Mouse (Mus musculus): ENCODE data around the gene Serinc4.
A peak's percentile ranks its signal among the peaks of the same experiment; 100 is the strongest.

The Serinc4 gene

DNA sequence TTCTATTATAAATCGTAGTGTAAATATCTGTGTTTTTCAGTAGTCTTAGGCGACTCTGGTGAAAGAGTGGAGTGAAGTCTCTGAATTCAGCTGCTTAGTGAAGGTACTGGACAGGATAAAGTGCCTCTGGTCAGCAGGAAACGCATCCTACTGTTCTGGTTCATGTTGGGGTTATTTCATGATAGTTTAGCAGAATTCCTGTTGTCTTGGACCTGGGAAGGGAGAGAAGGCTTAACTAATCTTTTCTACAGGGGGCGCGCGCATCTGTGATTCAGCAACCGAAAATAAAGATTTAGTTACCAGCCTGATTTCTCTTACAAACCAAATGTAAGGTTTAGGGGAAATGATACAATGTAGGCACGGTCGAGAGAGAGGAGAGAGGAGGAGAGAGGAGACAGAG, 8.4 kb downstream of the Serinc4 start:
- DNase-seq (ENCODE audit: low read depth, low spot score): no peak

DNA sequence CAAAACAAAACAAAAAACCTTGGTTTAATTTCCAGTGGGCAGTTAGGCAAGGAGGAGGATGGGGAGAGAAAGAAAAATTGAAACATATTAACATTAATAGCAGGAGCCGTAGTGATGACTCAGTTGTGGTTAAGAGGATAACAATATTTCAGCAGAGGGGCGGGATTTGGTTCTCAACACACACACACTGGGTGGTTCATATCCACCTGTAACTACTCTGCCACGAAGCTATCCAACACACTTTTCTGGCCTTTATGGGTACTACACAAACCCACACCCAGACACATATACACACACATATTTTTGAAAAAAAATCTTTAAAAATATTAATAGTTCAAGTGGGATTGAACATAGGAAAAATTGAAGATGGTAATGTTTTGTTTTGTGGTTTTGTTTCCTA, 9.6 kb downstream of the Serinc4 start:
- DNase-seq (ENCODE audit: low read depth, low spot score): no peak

DNA sequence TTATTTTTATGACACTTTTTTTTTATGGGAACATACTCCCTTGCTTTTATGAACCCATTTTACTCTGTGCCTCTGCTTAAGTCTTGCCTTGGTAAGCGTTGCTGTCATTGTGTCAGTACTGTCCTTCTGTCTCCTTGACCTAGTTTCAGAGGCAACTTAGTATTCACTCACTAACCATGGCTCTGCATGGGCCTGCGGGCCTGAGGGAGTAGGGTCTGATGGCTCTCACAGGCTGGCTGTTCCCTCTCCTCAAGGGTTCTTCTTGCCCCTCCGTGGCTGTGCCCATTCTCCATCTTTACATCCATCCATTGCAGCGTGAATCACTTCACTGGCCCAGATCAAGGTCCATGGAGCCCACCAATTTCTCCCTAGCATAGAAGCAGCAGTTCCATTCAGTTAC, 10.1 kb downstream of the Serinc4 start:
- DNase-seq (ENCODE audit: low read depth, low spot score): no peak

DNA sequence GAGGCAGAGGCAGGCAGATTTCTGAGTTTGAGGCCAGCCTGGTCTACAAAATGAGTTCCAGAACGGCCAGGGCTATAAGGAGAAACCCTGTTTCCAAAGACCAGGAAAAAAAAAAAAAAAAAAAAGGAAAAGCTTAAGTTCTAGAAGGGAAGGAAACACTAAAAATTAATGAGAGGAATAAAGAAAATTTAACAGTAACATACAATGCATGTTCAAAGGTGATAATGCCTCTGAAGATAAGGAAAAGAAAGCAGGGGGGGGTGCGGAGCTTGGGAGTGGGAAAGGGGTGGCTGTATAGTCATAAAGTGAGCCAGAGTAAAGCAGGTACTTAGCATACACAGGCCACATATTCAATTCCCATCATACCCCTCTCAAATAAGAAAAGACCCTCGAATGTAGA, 11.5 kb downstream of the Serinc4 start:
- DNase-seq (ENCODE audit: low read depth, low spot score): no peak

DNA sequence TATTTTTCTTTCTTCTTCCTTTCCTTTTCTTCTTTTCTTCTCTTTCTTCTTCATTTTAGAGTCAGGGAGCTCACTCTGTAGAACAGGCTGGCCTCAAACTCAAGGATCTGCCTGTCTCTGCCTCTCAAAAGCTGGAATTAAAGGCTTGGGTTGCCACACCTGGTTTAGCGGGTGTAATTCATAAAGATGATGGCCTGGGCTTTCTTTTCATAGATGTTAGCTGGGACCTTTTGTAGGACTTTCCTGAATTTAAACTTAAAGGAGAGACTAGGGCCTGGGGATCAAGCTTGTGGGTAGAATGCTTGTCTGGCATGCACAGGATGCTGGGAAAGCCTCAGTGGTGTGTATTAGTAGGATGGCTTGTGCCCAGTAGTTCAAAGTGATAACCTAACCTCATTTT, 12.4 kb downstream of the Serinc4 start, which contains the start of gene Ell3:
TSS of gene Ell3 (minus strand) at position 101 of the 400 bp plus-strand sequence.
- no peak for DNase-seq (ENCODE audit: low read depth, low spot score)

DNA sequence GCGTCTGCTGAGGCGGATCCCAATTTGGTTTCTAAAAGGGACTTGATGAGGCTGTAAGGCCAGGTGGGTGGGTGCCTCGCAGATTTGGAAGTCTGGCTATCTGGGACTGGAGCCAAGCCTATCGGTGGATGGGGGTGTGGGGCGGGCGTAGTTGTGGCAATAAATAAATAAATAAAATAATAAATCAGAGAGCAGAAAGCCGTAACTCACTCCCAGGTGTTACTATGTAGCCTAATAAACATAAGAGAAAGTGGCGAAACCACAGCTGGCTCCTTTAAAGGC, 13.6 kb downstream of the Serinc4 start:
- no peak for DNase-seq (ENCODE audit: low read depth, low spot score)

DNA sequence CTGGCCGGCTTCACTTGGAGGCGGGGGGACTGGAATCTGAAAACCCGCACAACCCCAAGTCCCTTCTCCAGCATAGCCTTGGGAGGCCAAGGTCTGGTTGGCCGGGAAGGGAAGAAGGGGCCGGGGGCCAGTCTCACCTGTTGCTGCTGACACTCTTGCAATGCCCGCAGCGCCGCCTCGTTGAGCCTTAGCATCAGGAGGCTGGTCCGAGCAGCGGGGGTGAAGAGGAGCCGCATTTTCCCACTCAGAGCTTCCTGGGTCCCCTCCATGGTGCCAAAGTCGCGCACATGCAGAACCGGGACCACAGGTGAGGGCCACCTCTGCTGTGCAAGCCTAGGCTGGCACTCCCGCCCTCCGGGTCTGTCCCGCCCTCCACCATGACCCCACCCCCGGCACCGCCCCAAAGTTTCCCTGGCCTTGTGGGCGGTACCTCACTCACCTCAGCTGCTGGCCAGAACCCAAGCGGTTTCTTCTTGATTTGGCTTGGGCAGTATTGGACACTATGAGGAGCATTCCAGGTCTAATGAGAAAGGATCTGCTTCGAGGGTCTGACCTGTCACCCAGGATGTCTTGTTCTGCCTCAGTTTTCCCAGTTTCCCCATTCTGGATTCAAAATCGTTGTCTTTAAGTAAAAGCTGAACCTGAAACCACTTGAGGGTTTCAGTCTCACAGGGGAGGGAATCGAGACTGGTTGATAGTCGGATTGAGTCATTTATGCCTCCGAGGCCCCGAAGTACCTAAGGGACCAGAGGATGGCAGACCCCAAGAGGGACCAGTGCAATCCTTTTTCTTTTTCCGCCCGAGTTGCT, 14.1 kb downstream of the Serinc4 start:
- DNase-seq (ENCODE audit: low read depth, low spot score): peak; percentile 69

DNA sequence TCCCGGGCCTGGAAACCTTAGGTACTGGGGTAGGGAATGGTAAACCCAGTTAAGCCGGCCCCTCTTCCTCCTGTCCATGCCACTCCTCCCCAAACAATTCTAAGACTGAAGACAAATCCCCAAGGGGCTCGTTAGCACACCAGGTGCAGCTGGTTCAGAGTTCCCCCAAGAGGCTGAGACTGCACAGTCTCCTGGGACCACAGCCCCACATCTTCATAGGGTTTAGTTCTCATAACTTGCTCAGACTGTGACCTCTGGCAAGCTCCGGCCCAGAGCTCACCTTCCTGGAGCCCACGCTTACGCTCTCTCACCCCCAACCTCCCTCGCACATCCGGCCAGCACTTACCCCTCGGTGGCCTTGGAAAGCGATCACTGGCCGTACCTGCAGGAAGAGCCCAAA, 14.8 kb downstream of the Serinc4 start:
- DNase-seq (ENCODE audit: low read depth, low spot score): no peak

DNA sequence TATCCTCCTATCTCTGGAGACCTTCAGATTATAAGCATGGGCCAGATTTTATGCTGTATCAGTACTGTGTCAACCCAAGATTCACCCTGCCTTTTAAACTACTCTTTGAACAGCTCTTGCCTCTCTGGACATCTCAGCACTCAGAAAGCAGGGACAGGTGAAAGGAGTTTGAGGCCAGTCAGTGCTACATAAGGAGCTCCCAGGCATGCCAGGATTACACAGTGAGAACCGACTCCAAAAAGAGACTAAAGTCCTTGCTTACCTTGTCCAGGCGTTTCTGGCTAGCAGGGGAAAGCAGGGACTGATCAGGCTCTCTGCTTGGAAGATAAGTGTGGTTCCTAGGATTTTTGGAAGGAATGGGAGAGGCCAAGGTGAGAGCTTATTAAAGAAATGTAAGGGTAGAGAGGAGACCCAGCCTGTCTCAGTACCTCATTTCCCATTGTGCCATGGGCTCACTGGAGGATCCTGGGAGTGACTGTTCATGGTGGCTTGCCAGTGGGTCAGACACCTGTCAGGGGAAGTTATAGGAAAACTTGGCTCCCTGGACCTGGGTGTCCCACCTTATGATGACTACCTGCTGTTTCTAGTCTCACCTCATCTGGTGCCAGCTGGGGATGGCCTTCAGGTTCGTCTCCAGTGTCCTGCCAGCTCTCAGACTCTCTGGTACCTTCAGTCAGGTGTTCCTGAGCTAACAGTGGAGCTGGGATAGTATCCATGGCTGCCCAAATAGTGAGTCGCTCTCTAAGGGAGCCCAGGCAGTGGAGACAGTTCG, 15.6 kb downstream of the Serinc4 start:
- no peak for DNase-seq (ENCODE audit: low read depth, low spot score)

DNA sequence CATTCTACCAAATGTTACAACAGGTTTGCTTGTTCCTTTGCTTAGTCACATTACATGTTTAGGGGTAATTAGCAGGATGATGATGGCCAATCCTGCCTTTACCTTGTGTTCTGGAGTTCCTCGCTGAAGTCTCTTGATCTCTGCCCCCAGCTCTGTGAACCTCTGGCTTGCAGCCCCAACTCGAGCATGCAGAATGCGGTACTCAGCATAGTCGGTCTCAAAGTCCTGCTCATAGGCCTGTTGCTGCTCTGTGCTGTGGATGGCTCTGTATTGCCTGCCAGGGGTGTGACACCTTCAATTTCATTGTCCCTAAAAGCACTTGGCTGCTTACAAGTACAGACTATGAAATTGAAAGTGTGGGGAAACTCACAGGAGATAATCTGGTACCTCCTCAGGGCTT, 16.8 kb downstream of the Serinc4 start:
- DNase-seq (ENCODE audit: low read depth, low spot score): no peak

DNA sequence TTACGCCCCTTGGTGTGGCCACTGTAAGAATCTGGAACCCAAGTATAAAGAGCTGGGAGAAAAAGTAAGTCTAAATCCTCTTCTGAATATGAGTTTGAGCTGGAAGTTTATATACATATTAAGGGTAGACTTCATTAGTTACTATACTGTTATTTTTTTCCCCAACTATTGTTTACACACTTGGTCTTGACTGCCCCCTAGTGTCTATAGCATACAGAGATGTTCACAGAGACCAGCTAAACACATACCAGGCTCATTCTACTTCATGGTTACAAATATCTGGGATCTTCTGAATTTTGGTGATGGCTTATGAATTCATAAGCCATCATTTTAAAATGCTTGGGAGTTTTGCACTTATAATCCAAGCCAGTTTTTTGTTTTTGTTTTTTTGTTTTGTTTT, 21.7 kb downstream of the Serinc4 start:
- no peak for DNase-seq (ENCODE audit: low read depth, low spot score)

DNA sequence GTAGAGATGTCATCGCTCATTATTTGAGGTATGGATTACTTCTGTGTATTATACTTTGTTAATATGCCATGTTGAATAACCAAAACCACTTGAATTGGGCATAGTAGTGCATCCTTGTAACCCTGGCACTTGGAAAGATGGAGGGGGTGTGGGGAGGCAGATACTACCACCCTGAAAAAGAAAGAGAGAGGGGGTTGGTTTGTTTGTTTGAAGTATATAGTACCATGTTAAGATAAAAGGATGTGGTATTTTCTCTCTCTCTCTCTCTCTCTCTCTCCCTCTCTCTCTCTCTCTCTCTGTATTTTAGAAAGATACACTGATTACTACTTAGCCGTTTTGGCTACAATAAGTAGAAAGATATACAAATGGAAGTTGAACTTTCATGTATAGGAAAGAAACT, 30.7 kb downstream of the Serinc4 start:
- no peak for DNase-seq (ENCODE audit: low read depth, low spot score)

DNA sequence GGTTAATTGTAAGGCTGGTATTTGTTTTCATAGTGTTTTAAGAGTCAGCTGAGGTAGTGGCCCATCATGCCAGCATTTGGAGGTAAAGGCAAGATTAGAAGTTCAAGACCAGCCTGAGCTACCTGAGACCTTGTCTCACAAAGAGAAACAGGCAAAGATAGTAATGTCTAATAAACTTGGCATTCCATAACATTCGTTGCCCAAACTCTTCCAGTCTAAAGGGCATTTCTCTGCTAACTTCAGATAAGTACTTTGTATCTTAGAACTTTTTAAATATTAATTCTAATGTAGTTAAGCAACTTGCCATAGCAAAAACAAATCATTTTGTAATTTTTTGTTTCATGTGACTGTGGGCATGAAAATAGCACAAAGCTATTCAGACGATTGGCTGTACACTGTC, 33.4 kb downstream of the Serinc4 start:
- DNase-seq (ENCODE audit: low read depth, low spot score): no peak

DNA sequence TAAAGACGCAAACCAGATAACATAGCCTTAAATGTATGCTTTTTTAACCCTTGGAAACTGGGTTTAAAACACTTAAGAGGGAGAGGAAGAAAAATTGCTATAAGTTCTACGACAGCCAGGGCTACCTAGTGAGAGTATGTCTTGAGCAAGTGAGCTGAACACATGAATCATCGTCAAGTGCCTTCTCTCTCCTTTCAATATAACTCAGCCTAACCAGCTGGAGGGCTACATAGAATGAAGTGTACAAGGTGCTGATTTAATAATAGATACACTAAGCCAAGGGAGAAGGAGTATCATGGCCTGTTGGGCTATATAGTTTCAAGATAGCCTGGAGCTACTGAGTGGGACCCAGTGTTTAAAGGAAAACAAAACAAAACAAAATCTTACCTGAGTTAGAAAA, 38.1 kb downstream of the Serinc4 start:
- no peak for DNase-seq (ENCODE audit: low read depth, low spot score)

DNA sequence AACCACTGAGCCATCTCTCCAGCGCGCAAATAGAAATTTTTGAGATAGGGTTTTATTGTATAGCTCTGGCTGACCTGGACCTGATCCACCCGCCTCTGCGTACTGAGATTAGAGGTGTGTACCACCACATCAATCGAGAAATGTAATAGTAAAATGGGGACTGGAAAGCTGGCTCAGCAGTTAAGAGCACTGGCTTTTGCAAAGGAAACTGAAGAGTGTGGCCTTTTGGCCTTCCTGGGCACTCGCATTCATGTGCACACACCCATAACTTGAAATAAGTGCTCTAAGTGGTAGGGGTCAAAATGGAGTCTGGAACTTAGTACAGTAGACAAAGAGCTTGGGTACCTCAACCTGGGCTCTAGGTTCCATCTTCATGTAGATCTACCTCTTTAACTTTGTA, 40.2 kb downstream of the Serinc4 start:
- DNase-seq (ENCODE audit: low read depth, low spot score): no peak

DNA sequence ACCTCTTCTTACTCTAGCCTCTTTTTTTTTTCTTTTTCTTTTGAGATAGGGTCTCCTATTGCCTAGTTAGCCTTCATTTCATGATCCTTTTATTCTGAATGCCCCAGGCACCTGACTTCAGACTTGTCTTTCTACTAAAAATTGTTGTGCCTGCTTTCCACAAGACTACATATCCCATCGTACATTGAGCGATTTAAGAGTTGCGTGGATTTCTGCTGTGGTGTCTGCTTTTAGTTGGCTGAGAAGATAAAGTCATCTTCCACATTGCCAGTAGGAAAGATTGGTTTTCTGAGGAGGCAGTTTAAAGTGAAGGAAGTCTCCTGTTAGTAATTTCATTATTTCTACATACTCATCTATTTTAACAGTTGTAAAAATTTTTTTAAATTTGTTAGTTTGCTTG, 41.0 kb downstream of the Serinc4 start:
- no peak for DNase-seq (ENCODE audit: low read depth, low spot score)

DNA sequence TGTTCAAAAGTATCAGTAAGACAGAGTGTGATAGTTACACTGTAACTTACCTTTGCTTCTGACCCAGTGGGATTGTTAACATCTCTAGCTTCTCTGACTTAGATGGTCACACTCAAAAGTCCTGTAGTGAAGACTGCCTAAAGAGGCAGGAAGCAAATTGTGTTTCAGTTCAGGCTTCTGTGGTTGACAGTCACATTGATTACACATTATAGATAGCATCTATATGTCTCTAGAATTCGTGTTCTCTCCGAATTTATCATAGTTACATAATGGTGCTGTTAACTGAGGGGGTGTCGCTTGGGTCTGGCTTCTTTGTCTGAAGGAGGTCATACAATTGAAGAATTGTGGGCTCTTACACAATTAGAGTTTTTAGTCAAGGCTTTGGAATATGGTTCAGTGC, 41.5 kb downstream of the Serinc4 start:
- no peak for DNase-seq (ENCODE audit: low read depth, low spot score)

DNA sequence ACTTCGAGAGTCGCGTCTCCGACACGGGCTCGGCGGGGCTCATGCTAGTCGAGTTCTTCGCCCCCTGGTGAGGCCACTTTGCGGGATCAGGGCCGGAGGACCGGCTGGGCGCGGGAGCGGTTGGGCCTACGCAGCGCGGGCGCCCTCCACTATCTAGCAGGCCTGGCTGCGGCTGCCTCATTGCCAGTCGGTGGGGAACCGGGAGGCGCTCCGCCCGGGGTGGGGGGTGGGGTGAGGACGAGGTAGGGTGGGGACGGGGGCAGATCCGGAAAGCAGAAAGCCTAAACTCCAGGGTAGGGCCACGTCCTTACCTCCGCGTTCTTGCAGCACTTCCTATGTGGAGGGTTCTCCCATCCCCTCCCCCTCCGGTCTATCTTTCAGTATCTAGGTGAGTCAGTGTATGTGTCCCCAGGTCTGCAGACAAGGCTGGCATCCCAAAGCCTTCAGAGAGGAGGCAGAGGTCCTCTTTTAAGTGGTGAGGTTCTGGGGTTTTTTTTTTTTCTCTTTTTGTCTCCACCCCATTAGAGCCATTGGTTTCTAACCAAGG, 42.4 kb downstream of the Serinc4 start:
- DNase-seq (ENCODE audit: low read depth, low spot score): peak; percentile 42

DNA sequence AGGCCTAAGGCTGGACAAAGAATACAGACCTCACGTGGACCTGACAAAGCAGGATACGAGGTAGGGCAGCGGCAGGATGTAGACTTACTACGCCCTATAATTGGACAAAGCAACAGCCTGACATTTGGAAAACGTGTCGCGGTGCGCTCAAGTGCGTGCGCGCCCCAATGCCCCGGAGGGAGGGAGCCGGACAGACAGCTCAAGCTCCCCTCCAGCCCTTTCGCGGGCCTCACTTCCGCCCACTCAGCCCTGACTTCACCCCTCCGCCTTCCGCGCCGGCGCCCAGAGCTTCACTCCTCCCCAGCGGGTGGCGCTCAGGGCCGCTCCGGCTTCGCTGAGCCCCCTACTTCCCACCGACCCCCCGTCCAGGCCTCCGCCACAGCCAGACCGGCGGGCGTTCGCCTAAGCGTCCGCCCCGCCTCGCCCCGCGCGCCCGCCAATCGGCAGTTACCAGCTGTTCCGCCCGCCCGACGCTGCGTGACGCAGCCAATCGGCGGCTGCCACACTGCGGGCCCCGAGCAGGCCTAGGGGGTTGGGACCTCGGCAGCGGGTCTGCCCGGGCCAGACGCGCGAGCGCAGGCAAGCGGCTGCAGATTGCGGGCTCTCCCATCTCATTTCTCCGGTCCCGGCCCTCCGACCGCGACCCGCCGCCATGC, 43.1 kb downstream of the Serinc4 start, which contains the start of the genes Pdia3 and Catsper2:
TSS of gene Pdia3 (plus strand) at position 389 of the 656 bp plus-strand sequence.
TSS of gene Catsper2 (minus strand) at position 406 of the 656 bp plus-strand sequence.
- peak; percentile 83 for DNase-seq (ENCODE audit: low read depth, low spot score)

DNA sequence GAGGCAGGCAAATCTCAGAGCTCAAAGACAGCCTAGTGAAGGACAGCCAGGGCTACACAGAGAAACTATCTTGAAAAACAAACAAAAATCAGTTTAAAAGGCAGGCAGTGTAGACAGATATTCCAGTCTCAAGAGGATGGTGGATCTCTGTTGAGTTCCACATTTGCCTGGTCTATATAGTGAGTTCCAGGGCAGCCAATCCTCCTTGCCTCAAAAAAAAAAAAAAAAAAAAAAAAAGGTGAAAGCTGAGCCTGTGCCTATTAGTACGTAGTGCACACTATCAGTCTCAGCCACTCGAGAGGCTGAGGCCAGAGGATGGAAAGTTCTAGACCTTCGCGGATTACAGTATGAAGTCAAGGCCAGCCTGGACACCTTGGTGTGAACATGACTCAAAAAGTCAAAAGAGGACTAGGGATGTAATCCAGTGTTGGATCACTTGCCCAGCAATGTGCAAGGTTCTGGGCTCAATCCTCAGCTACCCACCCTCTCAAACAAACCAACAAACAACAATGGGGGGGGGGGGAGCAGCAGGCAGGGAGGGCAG, 43.7 kb downstream of the Serinc4 start:
- peak; percentile 41 for DNase-seq (ENCODE audit: low read depth, low spot score)

DNA sequence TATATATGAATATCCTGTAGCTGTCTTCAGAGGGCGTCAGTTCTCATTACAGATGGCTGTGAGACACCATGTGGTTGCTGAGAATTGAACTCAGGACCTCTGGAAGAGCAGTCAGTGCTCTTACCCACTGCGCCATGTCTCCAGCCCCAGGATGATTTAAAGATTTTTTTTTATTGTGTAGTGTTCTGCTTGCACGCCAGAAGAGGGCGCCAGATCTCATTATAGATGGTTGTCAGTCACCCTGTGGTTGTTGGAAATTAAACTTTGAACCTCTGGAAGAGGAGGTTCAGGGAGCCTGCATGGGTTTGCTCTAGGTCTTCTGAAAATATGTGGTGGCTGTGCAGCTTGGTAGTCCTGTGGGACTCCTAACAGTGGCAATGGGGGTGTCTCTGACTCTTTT, 48.4 kb downstream of the Serinc4 start:
- peak; percentile 67 for DNase-seq (ENCODE audit: low read depth, low spot score)

DNA sequence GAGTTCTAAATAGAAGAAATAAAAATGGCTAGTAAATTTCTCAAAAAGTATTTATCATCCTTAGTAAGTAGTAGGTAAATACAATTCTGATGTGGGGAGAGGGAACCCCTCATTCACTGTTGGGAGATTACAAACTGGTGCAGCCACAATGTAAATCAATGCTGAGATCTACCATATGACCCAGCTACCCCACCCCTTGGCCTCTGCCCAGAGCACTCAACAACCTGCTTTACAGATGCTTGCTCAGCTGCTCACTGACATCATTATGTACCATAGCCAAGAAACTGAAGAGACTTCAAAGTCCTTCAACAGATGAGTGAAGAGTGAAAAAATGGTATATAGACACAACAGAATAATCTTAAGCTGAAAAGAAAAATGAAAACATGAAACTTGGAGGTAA, 53.3 kb downstream of the Serinc4 start:
- DNase-seq (ENCODE audit: low read depth, low spot score): no peak
